20 mouse cellular contexts compared by ENCODE assay signal in genomic region chr11:5102384-5102783, GRCm38 (mm10). TPM values are rescaled to one million over a fixed set of nuclear protein-coding genes. Genes with fewer than 3 reads are reported as not detected.
A peak's percentile ranks its signal among the peaks of the same experiment; 100 is the strongest.
DNase-seq lines count a peak whose midpoint lies in the region; ATAC-seq and TF ChIP-seq lines count a peak whose summit lies in the region.
"Had no signal": no experiment of that assay in that cellular context is flagged by ENCODE, and none has a peak within 500 bp of the region (broad histone marks: within the 10 kb centered on the region; RNA-seq: fewer than 3 reads in every experiment).

No protein-coding gene starts in this region.

- H3K4me3 ChIP-seq in forebrain, embryonic 11.5 days (ENCODE audit: low read depth, low read length): no peak overlapping the region
- H3K4me3 ChIP-seq in forebrain, embryonic 13.5 days: no peak overlapping the region
- no peak overlapping the region for H3K4me3 ChIP-seq in ES-E14 (ENCODE audit: insufficient read depth in 1 of 2, low read depth in 1 of 2, low read length in 2 of 2, poor library complexity in 1 of 2, severe bottlenecking in 1 of 2)
- no peak overlapping the region for H3K4me3 ChIP-seq in liver, embryonic 12.5 days
- no peak overlapping the region for H3K4me3 ChIP-seq in liver, postnatal 0 days (ENCODE audit: low read depth, low read length)
- H3K4me3 ChIP-seq in intestine, embryonic 15.5 days (replicated peaks): no peak overlapping the region
- H3K4me3 ChIP-seq in kidney, embryonic 14.5 days (ENCODE audit: low read length): no peak overlapping the region
- H3K4me3 ChIP-seq: embryonic facial prominence, embryonic 13.5 days; heart, embryonic 12.5 days; hindbrain, embryonic 15.5 days had no signal

- H3K4me1 ChIP-seq in forebrain, embryonic 11.5 days (replicated peaks; ENCODE audit: control insufficient read depth, insufficient read depth, low read length): no peaks in the 10 kb centered on the region; the same call in 1 of the 2 replicates
- H3K4me1 ChIP-seq in forebrain, embryonic 13.5 days: peaks cover 18% of the 10 kb centered on the region
- peaks cover 3 to 10% of the 10 kb centered on the region in 2 experiments; a peak in 3 of 4 replicates for H3K4me1 ChIP-seq in ES-E14 (ENCODE audit: control insufficient read depth in 2 of 2, insufficient read depth in 2 of 2, low read length in 2 of 2, poor library complexity in 1 of 2)
- H3K4me1 ChIP-seq in liver, embryonic 12.5 days: peaks cover 36% of the 10 kb centered on the region
- peaks cover 6% of the 10 kb centered on the region for H3K4me1 ChIP-seq in liver, postnatal 0 days (ENCODE audit: insufficient read depth)
- H3K4me1 ChIP-seq in intestine, embryonic 15.5 days (replicated peaks): peaks cover 13% of the 10 kb centered on the region; the same call in 1 of the 2 replicates
- H3K4me1 ChIP-seq in kidney, embryonic 14.5 days (ENCODE audit: control insufficient read depth, insufficient read depth, low read length): peaks cover 11% of the 10 kb centered on the region

- ATAC-seq in forebrain, embryonic 11.5 days (replicated peaks; ENCODE audit: low FRiP score): no peak
- ATAC-seq in forebrain, embryonic 13.5 days: no peak
- ATAC-seq in liver, embryonic 12.5 days: no peak
- no peak for ATAC-seq in liver, postnatal 0 days
- no peak for ATAC-seq in intestine, embryonic 15.5 days
- ATAC-seq in kidney, embryonic 14.5 days (ENCODE audit: low FRiP score, low TSS enrichment): no peak
- ATAC-seq: CD4-positive, CD25-positive, alpha-beta regulatory T cell, adult 4 months; forebrain, embryonic 14.5 days had no signal

- H3K27me3 ChIP-seq in forebrain, embryonic 11.5 days (ENCODE audit: control insufficient read depth, insufficient read depth, low read length): no peaks in the 10 kb centered on the region
- no peaks in the 10 kb centered on the region for H3K27me3 ChIP-seq in forebrain, embryonic 13.5 days
- no peaks in the 10 kb centered on the region for H3K27me3 ChIP-seq in liver, embryonic 12.5 days (replicated peaks)
- no peaks in the 10 kb centered on the region for H3K27me3 ChIP-seq in liver, postnatal 0 days (ENCODE audit: insufficient read depth, low read length)
- no peaks in the 10 kb centered on the region for H3K27me3 ChIP-seq in intestine, embryonic 15.5 days (replicated peaks)
- no peaks in the 10 kb centered on the region for H3K27me3 ChIP-seq in kidney, embryonic 14.5 days (ENCODE audit: control insufficient read depth, insufficient read depth, low read length)
- H3K27me3 ChIP-seq: embryonic facial prominence, embryonic 13.5 days; heart, embryonic 12.5 days; hindbrain, embryonic 15.5 days had no signal

- peak; percentile 39 for DNase-seq in forebrain, embryonic 11.5 days (ENCODE audit: low spot score)
- DNase-seq in ES-E14 (ENCODE audit: low read depth, low spot score): no peak
- no peak for DNase-seq in liver, postnatal 0 days
- DNase-seq in thymus, postnatal 4 days: no peak
- DNase-seq: adrenal gland, postnatal 25 days; B cell, adult 2 months; cerebellum, adult 18-20 months; cerebellum, postnatal 36 days; gastrocnemius, postnatal 36 days; heart, postnatal 36 days had no signal

- in situ Hi-C loops in ES-E14 (cut with MboI; ENCODE audit: low sequenced_read_pairs in 2 of 2, unreplicated experiment in 2 of 2): no loop called here

- no peak for TF ChIP-seq CTCF in liver, postnatal 0 days (IDR thresholded peaks at IDR 0.05; ENCODE audit: low read depth)

- peak; percentile 82 for TF ChIP-seq EP300 in liver, postnatal 0 days (IDR thresholded peaks at IDR 0.05; ENCODE audit: low read depth)

- H3K4me2 ChIP-seq in forebrain, embryonic 11.5 days (ENCODE audit: low read depth, low read length, severe bottlenecking): no peak overlapping the region
- no peak overlapping the region for H3K4me2 ChIP-seq in forebrain, embryonic 13.5 days
- H3K4me2 ChIP-seq in liver, embryonic 12.5 days: peak overlapping the region; percentile 34
- no peak overlapping the region for H3K4me2 ChIP-seq in liver, postnatal 0 days (ENCODE audit: low read depth, low read length)
- H3K4me2 ChIP-seq in intestine, embryonic 15.5 days (replicated peaks): no peak overlapping the region
- no peak overlapping the region for H3K4me2 ChIP-seq in kidney, embryonic 14.5 days (replicated peaks; ENCODE audit: low read depth, low read length)
- H3K4me2 ChIP-seq: embryonic facial prominence, embryonic 13.5 days; heart, embryonic 12.5 days; hindbrain, embryonic 15.5 days had no signal

- H3K9ac ChIP-seq in forebrain, embryonic 11.5 days (ENCODE audit: low read length): no peak overlapping the region
- H3K9ac ChIP-seq in forebrain, embryonic 13.5 days: no peak overlapping the region
- no peak overlapping the region for H3K9ac ChIP-seq in ES-E14 (ENCODE audit: insufficient read depth, low read depth, low read length, poor library complexity, severe bottlenecking)
- no peak overlapping the region for H3K9ac ChIP-seq in liver, embryonic 12.5 days
- no peak overlapping the region for H3K9ac ChIP-seq in liver, postnatal 0 days (replicated peaks)
- no peak overlapping the region for H3K9ac ChIP-seq in intestine, embryonic 15.5 days
- H3K9ac ChIP-seq in kidney, embryonic 14.5 days (ENCODE audit: low read depth, low read length): no peak overlapping the region
- H3K9ac ChIP-seq: embryonic facial prominence, embryonic 13.5 days; hindbrain, embryonic 15.5 days had no signal

- no peaks in the 10 kb centered on the region for H3K9me3 ChIP-seq in forebrain, embryonic 11.5 days (ENCODE audit: control insufficient read depth, low read length)
- no peaks in the 10 kb centered on the region for H3K9me3 ChIP-seq in forebrain, embryonic 13.5 days (replicated peaks)
- H3K9me3 ChIP-seq in ES-E14 (ENCODE audit: control insufficient read depth, insufficient read depth, low read depth, low read length): no peaks in the 10 kb centered on the region
- no peaks in the 10 kb centered on the region for H3K9me3 ChIP-seq in liver, embryonic 12.5 days (replicated peaks)
- H3K9me3 ChIP-seq in liver, postnatal 0 days (ENCODE audit: low read length): no peaks in the 10 kb centered on the region
- H3K9me3 ChIP-seq in intestine, embryonic 15.5 days: no peaks in the 10 kb centered on the region
- no peaks in the 10 kb centered on the region for H3K9me3 ChIP-seq in kidney, embryonic 14.5 days (ENCODE audit: control insufficient read depth, low read length)
- H3K9me3 ChIP-seq: embryonic facial prominence, embryonic 13.5 days; heart, embryonic 12.5 days; hindbrain, embryonic 15.5 days had no signal

- H3K36me3 ChIP-seq in forebrain, embryonic 11.5 days (ENCODE audit: control insufficient read depth, insufficient read depth, low read length): no peaks in the 10 kb centered on the region
- H3K36me3 ChIP-seq in forebrain, embryonic 13.5 days (ENCODE audit: poor library complexity, severe bottlenecking): peaks cover 25% of the 10 kb centered on the region
- H3K36me3 ChIP-seq in ES-E14 (ENCODE audit: control insufficient read depth, insufficient read depth, low read length, poor library complexity, severe bottlenecking): peaks cover 27% of the 10 kb centered on the region
- peaks cover 39% of the 10 kb centered on the region for H3K36me3 ChIP-seq in liver, embryonic 12.5 days
- 0 out of 2 replicates have a peak, but pooled peaks cover 14% of the 10 kb centered on the region for H3K36me3 ChIP-seq in liver, postnatal 0 days (replicated peaks; ENCODE audit: insufficient read depth, low read length)
- peaks cover 9% of the 10 kb centered on the region for H3K36me3 ChIP-seq in intestine, embryonic 15.5 days
- peaks cover 13% of the 10 kb centered on the region; the same call in 1 of the 2 replicates for H3K36me3 ChIP-seq in kidney, embryonic 14.5 days (ENCODE audit: control insufficient read depth, insufficient read depth, low read length)

- no peak overlapping the region for H3K27ac ChIP-seq in forebrain, embryonic 11.5 days (ENCODE audit: low read depth, low read length)
- H3K27ac ChIP-seq in forebrain, embryonic 13.5 days: no peak overlapping the region
- no peak overlapping the region for H3K27ac ChIP-seq in ES-E14 (ENCODE audit: insufficient read depth, low read depth, low read length, poor library complexity, severe bottlenecking)
- H3K27ac ChIP-seq in liver, embryonic 12.5 days: peak overlapping the region; percentile 50; the same call in 1 of the 2 replicates
- H3K27ac ChIP-seq in liver, postnatal 0 days (ENCODE audit: low read depth): no peak overlapping the region
- no peak overlapping the region for H3K27ac ChIP-seq in intestine, embryonic 15.5 days
- H3K27ac ChIP-seq in kidney, embryonic 14.5 days (ENCODE audit: low read depth, low read length): no peak overlapping the region
- H3K27ac ChIP-seq: embryonic facial prominence, embryonic 13.5 days; hindbrain, embryonic 15.5 days had no signal

- 87% methylated on average over 7 of the region's 7 CpGs for WGBS in forebrain, embryonic 11.5 days
- 88% methylated on average over 7 of the region's 7 CpGs for WGBS in forebrain, embryonic 13.5 days
- WGBS in liver, embryonic 12.5 days (ENCODE audit: insufficient replicate concordance): 44% methylated on average over 7 of the region's 7 CpGs
- 64% methylated on average over 7 of the region's 7 CpGs for WGBS in liver, postnatal 0 days (ENCODE audit: insufficient replicate concordance)
- WGBS in intestine, embryonic 15.5 days: 89% methylated on average over 7 of the region's 7 CpGs
- WGBS in kidney, embryonic 14.5 days: 92% methylated on average over 7 of the region's 7 CpGs

RNA-seq across cellular contexts. Expression of gene Ewsr1, which starts 3.3 kb away (rescaled TPM):
- polyA plus RNA-seq in forebrain, embryonic 11.5 days (2014; fragmentation: Nextera tagmentation; extraction: Ambion mirVana): 509 and 539 TPM in 2 replicates
- polyA plus RNA-seq in forebrain, embryonic 13.5 days (2015; fragmentation: Nextera tagmentation; extraction: Ambion mirVana): 808 and 853 TPM in 2 replicates
- 396 and 421 TPM in 2 replicates for total RNA-seq in ES-E14 (2012; rRNA removed)
- 432 and 434 TPM in 2 replicates for polyA plus RNA-seq in liver, embryonic 12.5 days (2016; fragmentation: Nextera tagmentation; extraction: Ambion mirVana)
- 146 and 157 TPM in 2 replicates for polyA plus RNA-seq in liver, postnatal 0 days (2015; fragmentation: Nextera tagmentation; extraction: Ambion mirVana)
- 571 and 594 TPM in 2 replicates for polyA plus RNA-seq in intestine, embryonic 15.5 days (2015; fragmentation: Nextera tagmentation; extraction: Ambion mirVana)
- 506 and 517 TPM in 2 replicates for polyA plus RNA-seq in kidney, embryonic 14.5 days (2014; fragmentation: Nextera tagmentation; extraction: Ambion mirVana)

RNA-seq across cellular contexts. Expression of gene Rhbdd3, which starts 3.7 kb away (rescaled TPM):
- 26.5 and 34.4 TPM in 2 replicates for polyA plus RNA-seq in forebrain, embryonic 11.5 days (2014; fragmentation: Nextera tagmentation; extraction: Ambion mirVana)
- polyA plus RNA-seq in forebrain, embryonic 13.5 days (2015; fragmentation: Nextera tagmentation; extraction: Ambion mirVana): 25.8 and 26.3 TPM in 2 replicates
- 33.9 and 40.5 TPM in 2 replicates for total RNA-seq in ES-E14 (2012; rRNA removed)
- polyA plus RNA-seq in liver, embryonic 12.5 days (2016; fragmentation: Nextera tagmentation; extraction: Ambion mirVana): 19.0 and 22.9 TPM in 2 replicates
- 14.4 and 14.9 TPM in 2 replicates for polyA plus RNA-seq in liver, postnatal 0 days (2015; fragmentation: Nextera tagmentation; extraction: Ambion mirVana)
- 27.5 and 30.0 TPM in 2 replicates for polyA plus RNA-seq in intestine, embryonic 15.5 days (2015; fragmentation: Nextera tagmentation; extraction: Ambion mirVana)
- 25.5 and 29.0 TPM in 2 replicates for polyA plus RNA-seq in kidney, embryonic 14.5 days (2014; fragmentation: Nextera tagmentation; extraction: Ambion mirVana)

RNA-seq across cellular contexts. Expression of gene Gas2l1, which starts 37.3 kb away (rescaled TPM):
- 36.3 and 39.7 TPM in 2 replicates for polyA plus RNA-seq in forebrain, embryonic 11.5 days (2014; fragmentation: Nextera tagmentation; extraction: Ambion mirVana)
- polyA plus RNA-seq in forebrain, embryonic 13.5 days (2015; fragmentation: Nextera tagmentation; extraction: Ambion mirVana): 13.2 and 15.2 TPM in 2 replicates
- 32.7 and 40.9 TPM in 2 replicates for total RNA-seq in ES-E14 (2012; rRNA removed)
- 35.2 and 37.5 TPM in 2 replicates for polyA plus RNA-seq in liver, embryonic 12.5 days (2016; fragmentation: Nextera tagmentation; extraction: Ambion mirVana)
- polyA plus RNA-seq in liver, postnatal 0 days (2015; fragmentation: Nextera tagmentation; extraction: Ambion mirVana): 14.9 TPM in 2 replicates
- polyA plus RNA-seq in intestine, embryonic 15.5 days (2015; fragmentation: Nextera tagmentation; extraction: Ambion mirVana): 28.2 and 28.5 TPM in 2 replicates
- 30.2 and 47.3 TPM in 2 replicates for polyA plus RNA-seq in kidney, embryonic 14.5 days (2014; fragmentation: Nextera tagmentation; extraction: Ambion mirVana)

RNA-seq across cellular contexts. Expression of gene Rasl10a, which starts 44.5 kb away (rescaled TPM):
- polyA plus RNA-seq in forebrain, embryonic 11.5 days (2014; fragmentation: Nextera tagmentation; extraction: Ambion mirVana): 0.23 and 0.99 TPM in 2 replicates
- polyA plus RNA-seq in forebrain, embryonic 13.5 days (2015; fragmentation: Nextera tagmentation; extraction: Ambion mirVana): 0.43 TPM in 1 of 2 replicates, not detected in the other
- total RNA-seq in ES-E14 (2012; rRNA removed): 1.5 TPM in 2 replicates
- polyA plus RNA-seq in liver, embryonic 12.5 days (2016; fragmentation: Nextera tagmentation; extraction: Ambion mirVana): 0.77 and 1.1 TPM in 2 replicates
- polyA plus RNA-seq in liver, postnatal 0 days (2015; fragmentation: Nextera tagmentation; extraction: Ambion mirVana): 0.58 and 0.66 TPM in 2 replicates
- polyA plus RNA-seq in intestine, embryonic 15.5 days (2015; fragmentation: Nextera tagmentation; extraction: Ambion mirVana): 0.68 and 0.90 TPM in 2 replicates
- polyA plus RNA-seq in kidney, embryonic 14.5 days (2014; fragmentation: Nextera tagmentation; extraction: Ambion mirVana): 4.1 and 4.6 TPM in 2 replicates
- total RNA-seq: gastrocnemius, adult 8-10 months had no signal
- polyA plus RNA-seq: CD4-positive, CD25-positive, alpha-beta regulatory T cell, adult 4 months had no signal

RNA-seq across cellular contexts. Expression of gene Emid1, which starts 49.7 kb away (rescaled TPM):
- 22.2 TPM in 2 replicates for polyA plus RNA-seq in forebrain, embryonic 11.5 days (2014; fragmentation: Nextera tagmentation; extraction: Ambion mirVana)
- 14.9 and 18.8 TPM in 2 replicates for polyA plus RNA-seq in forebrain, embryonic 13.5 days (2015; fragmentation: Nextera tagmentation; extraction: Ambion mirVana)
- total RNA-seq in ES-E14 (2012; rRNA removed): 2.7 and 6.3 TPM in 2 replicates
- 9.0 and 9.1 TPM in 2 replicates for polyA plus RNA-seq in liver, embryonic 12.5 days (2016; fragmentation: Nextera tagmentation; extraction: Ambion mirVana)
- polyA plus RNA-seq in liver, postnatal 0 days (2015; fragmentation: Nextera tagmentation; extraction: Ambion mirVana): 4.0 and 4.8 TPM in 2 replicates
- 94.4 and 105 TPM in 2 replicates for polyA plus RNA-seq in intestine, embryonic 15.5 days (2015; fragmentation: Nextera tagmentation; extraction: Ambion mirVana)
- 141 and 178 TPM in 2 replicates for polyA plus RNA-seq in kidney, embryonic 14.5 days (2014; fragmentation: Nextera tagmentation; extraction: Ambion mirVana)
